Comparison of ENCODE assay signal across 35 mouse cellular contexts in the genomic region with DNA sequence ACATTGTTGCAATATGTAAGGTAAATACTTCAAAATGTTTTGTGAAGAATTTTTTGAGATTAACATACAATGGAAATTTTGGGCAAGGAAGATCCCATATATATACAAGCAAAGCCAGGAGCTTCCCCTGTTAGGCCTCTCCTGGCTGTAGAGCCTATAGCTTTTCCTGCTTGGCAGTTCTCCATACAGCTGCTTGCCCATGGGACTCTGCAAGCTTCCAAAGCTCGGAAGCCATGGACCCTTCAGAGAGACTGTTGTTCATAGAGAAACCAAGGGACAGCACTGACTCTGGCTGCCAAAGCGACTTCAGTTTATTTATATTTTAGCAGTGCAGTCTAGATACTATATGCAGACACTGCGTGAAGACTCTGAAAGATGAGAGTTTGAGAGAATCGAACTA.
"Had no signal": no experiment of that assay in that cellular context is flagged by ENCODE, and none has a peak within 500 bp of the region (broad histone marks: within the 10 kb centered on the region; RNA-seq: fewer than 3 reads in every experiment).

No protein-coding gene starts in this region.

- H3K27ac ChIP-seq: heart, embryonic 10.5 days; heart, embryonic 13.5 days; heart, embryonic 15.5 days; hindbrain, embryonic 10.5 days; hindbrain, embryonic 12.5 days; hindbrain, embryonic 13.5 days; hindbrain, embryonic 14.5 days; hindbrain, embryonic 15.5 days; hindbrain, postnatal 0 days; intestine, embryonic 15.5 days; kidney, embryonic 15.5 days; kidney, postnatal 0 days; layer of hippocampus, adult 2 months had no signal

- H3K9me3 ChIP-seq: heart, embryonic 10.5 days; heart, embryonic 12.5 days; heart, embryonic 13.5 days; heart, embryonic 15.5 days; hindbrain, embryonic 10.5 days; hindbrain, embryonic 12.5 days; hindbrain, embryonic 13.5 days; hindbrain, embryonic 15.5 days; intestine, embryonic 15.5 days; kidney, embryonic 15.5 days had no signal

- H3K9ac ChIP-seq: heart, embryonic 12.5 days; heart, embryonic 13.5 days; heart, embryonic 15.5 days; hindbrain, embryonic 12.5 days; hindbrain, embryonic 13.5 days; hindbrain, embryonic 14.5 days; hindbrain, embryonic 15.5 days; intestine, embryonic 15.5 days; kidney, embryonic 15.5 days had no signal

- H3K36me3 ChIP-seq: heart, embryonic 10.5 days; heart, embryonic 12.5 days; heart, embryonic 13.5 days; heart, embryonic 15.5 days; hindbrain, embryonic 10.5 days; hindbrain, embryonic 12.5 days; hindbrain, embryonic 13.5 days; hindbrain, embryonic 15.5 days; intestine, embryonic 15.5 days; kidney, embryonic 15.5 days had no signal

- ATAC-seq: hindbrain, embryonic 16.5 days; hindbrain, postnatal 0 days; inflammation-experienced regulatory T-cells, adult 6 months; intestine, embryonic 15.5 days; intestine, embryonic 16.5 days; intestine, postnatal 0 days had no signal

- H3K4me1 ChIP-seq: heart, embryonic 10.5 days; heart, embryonic 12.5 days; heart, embryonic 13.5 days; heart, embryonic 15.5 days; hindbrain, embryonic 12.5 days; intestine, embryonic 15.5 days; kidney, embryonic 15.5 days had no signal

- DNase-seq: heart, postnatal 10 days; heart, postnatal 14 days; heart, postnatal 36 days; heart, postnatal 4 days; kidney, adult 11 months; kidney, adult 18-20 months; kidney, adult 2 months; kidney, adult 8-10 months; kidney, adult 9 months; kidney, postnatal 10 days; kidney, postnatal 14 days; kidney, postnatal 25 days; kidney, postnatal 36 days; kidney, postnatal 4 days; layer of hippocampus, adult 9-11 months; layer of hippocampus, postnatal 36 days had no signal

- H3K27me3 ChIP-seq: heart, embryonic 12.5 days; heart, embryonic 13.5 days; heart, embryonic 15.5 days; hindbrain, embryonic 12.5 days; hindbrain, embryonic 13.5 days; hindbrain, embryonic 15.5 days; intestine, embryonic 15.5 days; kidney, embryonic 15.5 days had no signal

- H3K4me3 ChIP-seq: heart, embryonic 10.5 days; heart, embryonic 12.5 days; heart, embryonic 13.5 days; heart, embryonic 15.5 days; hindbrain, embryonic 10.5 days; hindbrain, embryonic 12.5 days; hindbrain, embryonic 13.5 days; hindbrain, embryonic 15.5 days; intestine, embryonic 15.5 days; kidney, embryonic 15.5 days; layer of hippocampus, adult 2 months had no signal

- H3K4me2 ChIP-seq: heart, embryonic 11.5 days; heart, embryonic 12.5 days; heart, embryonic 13.5 days; heart, embryonic 15.5 days; hindbrain, embryonic 12.5 days; hindbrain, embryonic 13.5 days; hindbrain, embryonic 14.5 days; hindbrain, embryonic 15.5 days; intestine, embryonic 15.5 days; kidney, embryonic 15.5 days had no signal
